Mouse (Mus musculus): Measurements from ENCODE around the gene Rnpepl1. TPM values are rescaled to one million over a fixed set of nuclear protein-coding genes. Genes with fewer than 3 reads are reported as not detected.

Rnpepl1 gene
- 10 to 100 TPM; 62.7 to 66.0 TPM for total RNA-seq (2021)
- long read RNA-seq, experiment 1, transcript Rnpepl1-201 (11 exons, 3,337 nt), result major isoform, 15 of 102 reads
- long read RNA-seq, experiment 1, partial matches to known transcripts, result 20 of 102 reads
- long read RNA-seq, experiment 1, other reads (novel, unspliced or antisense), result 67 of 102 reads
- long read RNA-seq, experiment 2, transcript Rnpepl1-201 (11 exons, 3,337 nt), result major isoform, 30 of 140 reads
- long read RNA-seq, experiment 2, partial matches to known transcripts, result 25 of 140 reads
- long read RNA-seq, experiment 2, other reads (novel, unspliced or antisense), result 85 of 140 reads

DNA sequence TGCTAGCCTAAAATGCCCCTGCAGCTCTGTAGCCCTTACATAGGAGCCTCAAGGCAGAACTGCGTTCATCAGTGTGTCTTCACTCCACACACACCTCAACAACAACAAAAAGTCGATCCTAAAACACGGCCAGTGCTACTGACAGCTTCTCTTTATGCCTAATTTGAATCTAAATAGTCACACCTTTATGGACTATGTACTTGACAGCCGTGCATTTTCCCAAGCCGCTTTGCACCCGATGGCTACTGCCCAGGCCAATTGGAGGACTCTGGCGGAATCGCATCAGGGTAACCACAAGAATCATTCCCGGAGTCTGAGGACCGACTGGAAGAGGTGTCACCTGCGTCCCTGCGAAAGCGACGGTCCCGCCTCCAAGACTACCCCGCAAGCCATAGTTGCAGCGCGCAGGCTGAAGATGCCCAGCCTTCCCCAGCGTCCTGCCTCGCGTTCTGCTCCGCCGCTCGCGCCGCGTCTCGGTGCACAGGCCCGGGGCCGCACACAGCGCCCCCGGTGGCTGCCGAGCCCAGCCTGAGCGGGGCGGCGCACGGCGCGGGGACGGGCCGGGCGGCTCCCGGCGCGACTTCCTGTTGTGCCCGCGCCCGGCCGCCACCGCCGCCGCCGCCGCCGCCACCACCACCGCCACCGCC lies at the start of gene Rnpepl1:
Gene Rnpepl1 (plus strand): TSS at position 545 of the 647 bp plus-strand sequence.
- DNase-seq, result peak; percentile 55 to 63
- intact Hi-C loops (cut with DNase I), result no loop called here

DNA sequence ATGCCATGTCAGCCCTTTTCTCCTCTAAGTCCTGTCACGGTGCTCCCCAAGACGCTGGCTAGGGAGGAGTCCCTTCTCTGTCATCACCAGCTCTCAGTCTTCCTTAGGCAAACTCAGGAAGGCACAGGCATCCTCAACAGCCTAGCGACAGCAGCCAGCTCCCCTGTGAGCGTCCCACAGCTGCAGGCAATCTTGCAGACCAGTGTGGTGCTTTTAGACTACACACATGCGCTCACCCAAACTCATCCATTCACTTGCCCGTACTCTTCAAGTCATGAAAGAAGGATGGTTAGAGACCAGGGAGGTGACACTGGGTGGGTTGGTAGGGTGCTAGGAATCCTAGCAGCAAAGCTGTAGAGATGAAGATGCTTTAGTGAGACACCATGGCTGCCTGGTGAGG lies 49.1 kb upstream of the Rnpepl1 start:
- no peak for DNase-seq
- intact Hi-C loops (cut with DNase I), result no loop called here

DNA sequence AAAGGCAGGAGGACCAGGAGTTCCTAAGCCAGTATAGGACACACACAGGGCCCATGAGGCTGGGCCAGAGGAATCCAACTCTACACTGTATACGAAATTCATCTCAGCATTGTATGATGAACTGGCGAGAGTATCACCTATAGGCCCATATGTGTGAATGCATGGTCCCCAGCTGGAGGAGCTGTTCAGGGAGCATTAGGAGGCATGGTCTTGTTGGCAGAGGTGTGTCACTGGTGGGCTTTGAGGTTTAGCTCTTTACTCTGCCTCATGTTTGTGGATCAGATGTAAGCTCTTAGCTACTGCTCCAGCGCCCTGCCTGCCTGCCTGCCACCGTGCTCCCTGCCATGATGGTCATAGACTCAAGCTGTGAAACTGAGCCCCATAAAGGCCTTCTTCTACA lies 47.3 kb upstream of the Rnpepl1 start:
- intact Hi-C loops (cut with DNase I), result no loop called here
- no peak for DNase-seq

DNA sequence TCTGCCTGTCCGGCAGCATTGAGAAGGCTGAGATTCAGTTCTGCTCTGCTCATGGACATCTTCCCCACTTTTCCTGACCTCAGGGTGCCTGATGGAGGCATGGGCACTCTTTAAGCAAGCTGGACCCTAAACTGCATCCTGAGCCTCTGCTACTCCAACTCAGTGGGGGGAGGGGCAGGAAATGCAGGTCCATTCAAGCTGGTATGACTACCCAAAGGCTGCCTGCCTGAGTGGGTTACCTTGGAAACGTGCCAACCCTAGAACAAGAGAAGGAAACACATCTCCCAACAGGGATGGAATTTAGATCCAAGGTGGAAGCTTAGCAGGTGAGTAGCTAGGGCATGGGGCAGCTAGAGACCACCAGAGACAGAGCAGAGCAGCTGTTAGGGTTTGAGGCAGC lies 44.4 kb upstream of the Rnpepl1 start:
- intact Hi-C loops (cut with DNase I), result no loop called here
- DNase-seq, result no peak

DNA sequence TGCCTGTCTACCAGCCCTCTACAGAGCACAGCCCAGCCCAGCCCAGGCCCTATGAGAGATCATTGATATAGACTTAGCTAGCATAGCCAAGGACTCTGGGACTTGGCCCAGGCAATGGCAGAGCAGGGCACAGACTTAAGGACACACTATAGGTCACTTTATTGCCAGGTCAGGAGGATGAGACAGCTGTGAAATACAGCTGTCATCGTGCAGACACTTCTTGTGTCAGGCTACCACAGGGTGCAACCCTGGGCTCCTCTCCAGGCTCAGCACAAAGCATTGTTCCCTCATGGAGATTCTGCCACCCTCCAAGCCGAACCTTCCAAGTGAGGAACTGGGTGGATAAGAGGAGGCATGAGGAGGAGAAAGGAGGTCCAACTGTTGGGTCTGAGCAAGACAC lies 40.6 kb upstream of the Rnpepl1 start:
- intact Hi-C loops (cut with DNase I), result no loop called here
- no peak for DNase-seq

DNA sequence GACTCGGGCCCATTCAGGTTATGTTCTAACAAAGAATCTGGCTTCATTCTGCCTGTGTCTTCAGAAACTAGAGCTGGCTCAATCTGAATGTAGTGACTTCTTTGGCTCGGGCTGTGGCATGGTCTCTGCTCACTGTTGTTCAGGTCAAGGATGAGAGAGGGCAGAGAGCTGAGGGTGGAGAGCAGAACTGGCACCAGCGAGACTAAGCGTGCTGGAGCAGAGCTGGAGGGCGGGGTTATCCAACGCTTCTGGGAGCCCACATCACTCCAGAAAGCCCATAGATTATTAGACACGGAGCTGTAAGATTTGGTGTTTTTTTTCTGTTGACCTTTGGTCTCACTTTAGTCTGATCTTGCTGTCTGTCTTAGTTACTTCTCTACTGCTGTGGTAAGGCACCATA lies 37.9 kb upstream of the Rnpepl1 start:
- intact Hi-C loops (cut with DNase I), result no loop called here
- DNase-seq, result no peak

DNA sequence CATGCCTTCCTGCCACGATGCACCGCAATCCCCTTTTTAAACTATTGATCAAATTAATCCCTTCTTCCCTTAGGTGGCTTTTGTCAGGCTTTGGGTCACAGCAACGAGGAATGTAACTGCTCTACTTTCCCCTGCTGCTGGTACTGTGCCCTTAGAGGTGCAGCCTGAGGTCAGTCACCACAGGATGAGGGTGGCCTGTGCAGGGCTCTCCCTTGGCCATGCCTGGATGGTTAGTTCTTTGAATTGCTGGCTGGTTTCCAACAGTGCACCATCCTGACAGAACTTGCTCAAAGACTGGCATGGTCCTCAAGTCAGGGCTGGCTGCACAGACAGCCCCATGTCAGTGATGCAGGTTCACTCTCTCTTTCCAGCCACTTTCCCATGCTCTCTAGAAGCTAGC lies 36.6 kb upstream of the Rnpepl1 start:
- DNase-seq, result no peak
- intact Hi-C loops (cut with DNase I), result no loop called here

DNA sequence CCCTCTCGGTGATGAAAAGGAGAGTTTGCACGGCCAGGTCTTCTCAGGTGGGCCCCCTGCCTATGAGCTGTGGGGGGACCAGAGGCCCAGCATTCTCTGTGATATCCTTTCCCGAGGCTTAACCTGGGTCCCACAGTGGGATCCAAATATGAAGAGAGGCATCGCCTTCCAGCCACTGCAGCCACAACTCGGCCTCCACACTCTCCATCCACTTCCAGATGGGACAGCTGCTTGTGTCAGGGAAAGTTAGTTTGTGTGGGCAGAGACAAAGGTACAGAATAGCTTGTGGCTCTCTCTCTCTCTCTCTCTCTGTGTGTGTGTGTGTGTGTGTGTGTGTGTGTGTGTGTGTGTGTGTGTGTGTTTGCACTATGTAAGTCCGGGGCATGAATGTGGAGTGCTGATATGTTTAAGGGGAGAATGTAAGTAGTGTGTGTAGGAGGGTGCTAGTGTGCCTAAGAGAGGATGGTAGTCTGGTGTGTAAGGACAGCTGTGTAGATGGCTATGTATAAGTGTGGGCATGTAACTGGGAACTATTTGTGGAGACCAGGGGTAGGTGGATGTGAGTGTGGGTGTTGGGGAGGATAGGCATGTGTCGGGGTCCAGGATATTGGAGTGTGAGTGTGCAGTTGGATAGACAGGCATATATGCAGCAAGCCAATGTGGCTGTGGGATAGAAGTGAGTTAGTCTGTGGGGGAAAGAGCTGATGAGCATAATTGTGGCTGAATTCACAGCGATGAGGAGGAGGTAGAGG lies 35.0 kb upstream of the Rnpepl1 start:
- DNase-seq, result no peak
- intact Hi-C loops (cut with DNase I), result no loop called here

DNA sequence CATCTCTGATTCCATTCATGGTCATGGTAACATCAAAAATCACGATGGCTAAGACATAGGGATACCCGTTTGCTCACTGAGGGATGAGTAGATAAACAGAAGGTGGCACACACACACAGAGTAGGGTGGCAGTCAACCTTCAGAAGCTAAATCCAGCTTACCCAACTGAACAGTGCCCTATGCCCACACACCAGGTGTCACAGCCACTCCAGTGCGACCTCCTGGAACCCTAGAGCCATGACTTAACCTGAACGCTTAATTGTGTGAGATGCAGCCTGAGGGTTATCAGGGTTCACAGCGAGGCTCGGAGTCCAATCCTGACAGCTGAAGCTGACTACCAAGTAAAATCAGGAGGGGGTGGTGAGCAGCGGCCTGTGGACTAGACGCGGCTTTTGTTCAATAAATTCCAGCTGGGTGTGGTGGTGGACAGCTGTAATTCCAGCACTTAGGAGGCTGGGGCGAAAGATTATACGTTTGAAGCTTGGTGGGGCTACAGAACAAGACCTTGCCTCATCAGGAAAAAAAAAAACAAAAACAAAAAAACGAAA lies 33.1 kb upstream of the Rnpepl1 start:
- no peak for DNase-seq
- intact Hi-C loops (cut with DNase I), result no loop called here

DNA sequence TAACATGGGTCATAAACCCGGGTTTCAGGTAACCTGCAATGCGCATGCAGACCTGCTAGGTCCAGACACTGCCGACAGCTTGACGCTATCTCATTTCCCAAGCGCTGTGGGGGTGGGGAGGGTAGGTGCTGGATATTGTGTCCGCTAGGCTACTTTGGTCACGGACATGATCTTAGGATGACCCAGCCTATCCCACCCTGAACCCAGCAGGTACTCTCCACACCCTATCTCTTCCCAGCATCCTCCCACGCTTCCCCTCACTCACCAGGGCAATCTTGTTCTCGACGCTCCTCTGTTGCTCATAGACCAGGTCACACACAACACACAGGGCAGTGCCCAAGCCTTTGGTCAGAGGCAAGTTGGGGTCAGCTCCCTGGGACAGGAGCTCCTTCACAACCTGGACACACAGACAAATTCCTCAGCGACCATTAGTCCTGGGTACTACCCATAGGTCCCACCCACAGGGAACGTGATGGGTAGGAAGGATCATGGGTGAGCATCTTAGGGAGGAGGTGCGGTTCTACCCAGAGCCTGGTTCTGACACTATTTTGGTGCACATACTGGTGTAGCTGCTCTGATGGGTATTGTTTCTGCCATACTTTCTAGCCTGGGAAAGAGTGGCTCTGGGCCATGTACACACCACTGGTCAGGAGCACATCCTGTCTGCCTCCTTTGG lies 32.4 kb upstream of the Rnpepl1 start:
- intact Hi-C loops (cut with DNase I), result no loop called here
- no peak for DNase-seq

DNA sequence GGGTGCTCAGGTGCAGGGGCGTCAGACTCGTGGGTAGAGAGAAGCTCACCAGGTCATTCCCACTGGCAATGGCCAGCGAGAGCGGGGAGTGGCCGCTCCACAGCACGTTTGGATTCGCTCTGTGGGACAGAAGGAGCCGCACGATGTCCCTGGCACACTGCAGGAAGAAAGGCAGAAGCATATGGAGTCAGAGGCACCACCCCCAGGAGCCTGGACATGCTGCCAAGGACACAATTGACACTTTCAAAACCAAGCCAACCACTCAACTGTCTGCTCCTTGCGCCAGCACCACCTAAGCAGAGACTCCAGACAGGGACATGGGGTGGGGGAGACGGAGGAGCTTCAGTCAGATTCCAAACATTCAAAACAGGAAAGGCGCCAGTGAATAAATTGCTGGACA lies 31.3 kb upstream of the Rnpepl1 start:
- DNase-seq, result no peak
- intact Hi-C loops (cut with DNase I), result no loop called here

DNA sequence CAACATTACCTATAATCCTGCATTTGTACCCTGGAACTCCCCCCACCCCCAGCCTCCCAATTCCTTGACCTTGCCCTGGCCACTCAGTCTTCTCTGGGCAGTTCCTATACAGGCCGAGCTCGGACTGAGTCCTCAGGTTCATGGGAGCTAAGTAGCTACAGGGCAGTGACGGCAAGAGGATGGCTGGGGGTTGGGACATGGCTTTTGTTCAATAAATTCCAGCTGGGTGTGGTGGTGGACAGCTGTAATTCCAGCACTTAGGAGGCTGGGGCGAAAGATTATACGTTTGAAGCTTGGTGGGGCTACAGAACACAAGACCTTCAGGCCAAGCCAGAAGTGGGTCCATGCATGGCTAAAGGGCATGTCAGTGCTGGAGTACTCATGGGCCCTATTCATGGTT lies 30.5 kb upstream of the Rnpepl1 start:
- no peak for DNase-seq

DNA sequence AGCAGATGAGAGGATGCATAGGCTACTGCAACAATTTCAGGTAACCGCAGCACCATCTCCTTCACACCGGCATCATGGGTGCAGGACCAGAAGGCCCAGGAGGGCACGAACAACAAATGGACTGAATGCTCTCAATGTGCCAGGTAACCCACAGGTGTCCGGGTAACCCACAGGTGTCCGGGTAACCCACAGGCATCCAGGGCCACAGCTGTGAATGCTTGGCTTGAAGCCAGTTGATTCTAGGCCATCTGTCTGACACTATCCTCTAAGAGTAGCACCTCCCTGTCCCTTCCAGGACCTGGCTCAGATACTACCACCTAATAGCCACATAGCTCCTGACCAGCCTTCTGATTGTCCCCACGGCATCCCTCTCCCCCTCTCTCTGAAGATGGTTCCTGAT lies 28.6 kb upstream of the Rnpepl1 start:
- DNase-seq, result no peak
- intact Hi-C loops (cut with DNase I), result no loop called here

More for the DNA sequence above, 30.5 kb upstream of the Rnpepl1 start:
- intact Hi-C loops (cut with DNase I), result no loop called here

DNA sequence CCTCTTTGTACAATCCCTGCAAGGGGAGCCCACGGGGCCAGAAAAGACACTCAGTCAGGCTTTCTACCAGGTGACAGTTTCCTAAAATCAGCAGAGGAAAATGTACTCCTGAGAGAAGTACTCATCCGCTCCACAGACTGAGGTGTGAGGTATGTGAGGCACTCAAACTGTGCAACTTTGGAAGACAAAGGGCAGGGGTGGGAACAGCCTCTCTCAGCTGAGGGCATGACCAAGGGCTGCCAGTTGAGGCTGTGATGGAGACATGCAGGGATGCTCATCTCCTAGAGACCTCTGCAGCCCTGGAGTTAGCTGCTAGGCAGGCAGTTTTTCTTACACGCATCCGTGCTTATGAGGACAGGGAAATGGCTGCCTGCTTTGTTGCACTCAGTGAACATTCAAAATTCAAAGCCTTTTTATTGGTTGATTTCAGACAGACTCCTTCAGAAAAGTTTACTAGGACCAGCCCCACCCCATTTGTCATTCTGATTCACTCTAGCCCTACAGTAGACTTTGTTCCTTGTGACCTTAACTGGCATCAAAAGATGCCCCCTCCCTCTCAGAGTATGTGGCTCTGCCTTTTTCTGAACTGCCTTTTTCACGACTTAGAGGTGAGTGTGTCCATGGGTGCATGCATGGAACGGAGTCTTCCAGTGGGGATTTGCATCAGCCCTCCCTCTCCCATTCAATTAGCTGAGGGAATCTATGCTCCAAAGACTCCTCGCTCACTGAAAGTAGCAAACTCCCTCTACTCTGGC lies 21.5 kb upstream of the Rnpepl1 start:
- intact Hi-C loops (cut with DNase I), result no loop called here
- no peak for DNase-seq

DNA sequence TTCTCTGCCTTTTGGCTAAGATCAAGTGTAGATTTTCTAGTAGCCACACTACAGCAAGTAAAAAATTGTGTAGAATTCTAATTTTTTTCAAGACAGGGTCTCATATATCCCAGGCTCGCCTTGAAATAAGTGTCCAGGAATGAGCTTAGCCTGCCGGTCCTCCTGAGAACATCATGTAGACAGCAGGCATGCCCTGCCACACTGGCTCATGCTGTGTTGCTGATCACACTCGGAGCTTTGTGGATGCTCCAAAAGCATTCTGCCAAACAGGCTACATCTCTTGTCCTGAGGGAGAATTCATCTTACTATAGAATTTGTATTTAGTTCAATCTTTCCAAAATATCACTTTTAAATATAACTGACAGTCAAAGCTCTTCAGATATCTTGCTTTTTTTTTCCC lies 17.8 kb upstream of the Rnpepl1 start:
- no peak for DNase-seq
- intact Hi-C loops (cut with DNase I), result no loop called here

DNA sequence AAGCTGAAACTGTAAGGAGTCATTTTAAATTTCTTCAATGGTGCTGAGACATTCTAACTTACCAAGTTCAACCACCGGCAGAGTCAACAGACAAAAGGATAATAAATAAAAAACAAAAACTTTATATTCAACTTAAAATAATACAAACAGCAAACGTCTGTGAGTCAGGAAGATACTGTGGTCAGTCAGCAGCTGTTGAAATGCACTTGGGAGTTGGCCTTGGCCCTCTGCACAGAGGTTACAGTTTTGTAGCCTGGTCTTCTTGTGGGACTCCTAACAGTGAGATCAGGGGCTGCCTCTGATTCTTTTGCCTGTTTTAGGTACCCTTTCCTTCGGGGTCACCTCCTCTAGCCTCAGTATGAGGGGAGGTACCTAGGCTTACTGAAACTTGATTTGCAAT lies 16.7 kb upstream of the Rnpepl1 start:
- no peak for DNase-seq
- intact Hi-C loops (cut with DNase I), result no loop called here

DNA sequence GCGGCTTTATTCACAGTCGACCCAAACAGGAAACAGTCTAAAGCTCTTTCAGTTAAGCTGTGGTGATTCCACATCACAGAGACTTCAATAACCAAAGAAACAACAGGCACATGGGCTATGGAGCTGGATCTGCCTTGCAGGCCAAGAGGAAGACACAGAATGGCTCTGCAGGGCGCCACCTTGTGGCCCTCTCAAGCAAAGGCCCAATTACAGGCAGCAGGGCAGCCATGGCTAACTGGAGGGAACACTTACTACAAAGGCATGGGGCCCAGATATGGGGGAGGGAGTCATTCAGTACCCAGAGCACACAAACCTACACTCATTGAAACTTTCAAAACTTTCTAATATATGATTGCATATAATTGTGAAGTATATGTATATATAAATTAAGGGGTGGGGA lies 15.5 kb upstream of the Rnpepl1 start:
- intact Hi-C loops (cut with DNase I), result loop anchor here (5.0 kb wide), 3 partner anchors 48 to 248 kb away; partner anchors contain the start of gene Otos
- DNase-seq, result peak; percentile 60 to 62

DNA sequence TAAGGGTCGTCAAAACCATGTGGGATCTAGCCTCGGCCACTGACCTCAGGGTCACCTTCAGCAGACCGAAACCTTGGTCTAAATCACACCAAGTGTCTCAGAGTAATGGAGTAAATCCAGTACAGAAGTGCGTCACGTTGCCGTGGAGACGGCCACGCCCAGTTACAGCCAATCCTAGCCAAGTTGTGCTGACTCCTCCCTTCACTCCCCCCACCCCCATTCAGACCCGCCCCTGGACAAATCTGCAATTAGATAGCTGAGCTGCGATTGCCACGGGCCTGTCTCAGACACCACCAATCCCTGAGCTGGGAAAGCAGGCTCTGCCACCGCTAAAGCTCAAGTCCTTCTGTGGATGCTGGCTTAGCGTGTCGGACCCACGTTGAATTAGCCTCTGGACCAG lies 7.8 kb upstream of the Rnpepl1 start, which contains the start of gene Ankmy1:
Gene Ankmy1 (minus strand): TSS at position 121 of the 400 bp plus-strand sequence.
- intact Hi-C loops (cut with DNase I), result no loop called here
- DNase-seq, result no peak

DNA sequence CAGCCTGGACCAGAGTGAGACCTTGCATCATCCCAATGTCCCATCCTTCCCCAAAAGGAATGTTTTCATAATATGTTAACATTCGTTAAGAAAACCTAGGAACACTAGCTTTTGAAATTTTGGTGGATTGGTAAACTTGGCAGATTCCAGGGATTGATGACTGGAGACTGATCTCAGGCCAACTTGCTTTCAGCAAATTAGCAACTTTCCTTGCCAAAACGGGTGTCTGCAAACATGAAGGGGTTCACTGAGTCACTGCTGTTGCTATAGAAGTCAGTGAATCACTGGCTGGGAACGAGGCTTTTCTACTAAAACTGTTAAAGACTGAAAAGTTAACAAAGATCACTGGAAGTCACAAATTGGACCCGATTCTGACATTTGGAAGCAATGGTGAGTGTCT lies 7.0 kb upstream of the Rnpepl1 start:
- intact Hi-C loops (cut with DNase I), result no loop called here
- no peak for DNase-seq

DNA sequence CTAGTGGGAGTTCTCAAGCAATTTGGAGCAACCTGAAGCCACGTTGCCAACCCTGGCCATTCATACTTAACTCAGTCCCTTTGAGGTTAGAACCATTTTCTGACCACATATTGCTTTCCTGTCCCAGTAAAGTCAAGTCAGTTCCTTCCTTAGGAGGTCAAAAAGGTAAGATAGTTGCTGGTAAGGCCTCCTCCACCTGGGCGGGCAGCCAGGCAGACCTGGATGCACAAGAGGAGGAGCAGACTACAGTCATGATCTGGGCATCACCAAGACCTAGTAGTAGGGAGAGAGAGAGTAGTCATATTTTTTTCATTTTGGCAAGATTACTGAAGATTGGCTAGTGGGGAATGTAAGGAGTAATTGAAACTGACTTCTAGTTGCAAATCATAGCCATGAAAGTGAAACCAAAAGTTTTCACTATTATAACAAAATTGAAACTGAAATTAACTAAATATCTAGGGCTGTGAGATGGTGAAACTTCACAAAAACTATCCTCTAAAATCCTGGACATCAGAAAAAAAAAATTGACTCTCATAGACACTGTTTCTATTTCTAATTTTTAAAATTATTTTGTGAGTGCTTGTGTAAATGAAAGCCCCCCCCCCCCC lies 4.8 kb upstream of the Rnpepl1 start:
- no peak for DNase-seq
- intact Hi-C loops (cut with DNase I), result no loop called here
